7 mouse cellular contexts compared by ENCODE assay signal in the genomic region with DNA sequence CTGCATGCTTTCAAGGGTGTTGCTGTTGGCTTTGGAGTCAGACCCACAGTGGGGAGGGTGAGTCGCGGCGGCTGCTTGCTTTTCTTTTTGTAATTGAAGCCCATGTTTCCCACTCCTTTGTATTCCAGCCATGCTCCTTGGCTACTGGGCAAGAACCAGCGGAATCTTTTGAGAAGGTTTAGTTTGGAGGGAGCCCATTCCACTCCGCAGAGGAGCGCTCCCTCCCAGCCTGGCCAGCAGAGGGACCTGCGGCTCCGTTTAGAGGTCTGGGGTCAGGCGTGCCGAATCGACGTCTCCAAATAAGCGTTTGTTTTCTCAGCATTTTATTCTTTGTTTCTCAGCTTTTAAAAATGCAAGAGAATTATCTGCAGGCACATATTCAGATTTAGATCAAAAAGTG.
A peak's percentile ranks its signal among the peaks of the same experiment; 100 is the strongest.
DNase-seq lines count a peak whose midpoint lies in the region; ATAC-seq and TF ChIP-seq lines count a peak whose summit lies in the region.

No protein-coding gene starts in this region.

- intact Hi-C loops in left cerebral cortex, postnatal 36 days (cut with DNase I) = loop anchor here (2.0 to 10.0 kb wide), 4 partner anchors 169 to 679 kb away; partner anchors contain the start of gene Pou4f2

- peaks cover 3% of the 10 kb centered on the region for H3K27me3 ChIP-seq in forebrain, postnatal 0 days (ENCODE audit: insufficient read depth, low read length)
- no peaks in the 10 kb centered on the region for H3K27me3 ChIP-seq in hindbrain, postnatal 0 days (ENCODE audit: insufficient read depth, low read length)
- H3K27me3 ChIP-seq in midbrain, embryonic 10.5 days (ENCODE audit: low read depth, poor library complexity, severe bottlenecking) = peaks cover 41% of the 10 kb centered on the region
- peaks cover 5% of the 10 kb centered on the region for H3K27me3 ChIP-seq in stomach, embryonic 15.5 days (replicated peaks)

- 2% methylated on average over 13 of the region's 13 CpGs for WGBS in forebrain, postnatal 0 days
- WGBS in hindbrain, postnatal 0 days = 2% methylated on average over 13 of the region's 13 CpGs
- WGBS in midbrain, embryonic 10.5 days = 5% methylated on average over 13 of the region's 13 CpGs
- WGBS in stomach, embryonic 15.5 days = 7% methylated on average over 13 of the region's 13 CpGs

- ATAC-seq in forebrain, postnatal 0 days = peak; percentile 88
- peak; percentile 93 for ATAC-seq in hindbrain, postnatal 0 days
- ATAC-seq in stomach, embryonic 15.5 days (ENCODE audit: insufficient read depth, low FRiP score, low read depth) = no peak

- H3K4me3 ChIP-seq in forebrain, postnatal 0 days (ENCODE audit: low read depth, low read length) = peak overlapping the region; percentile 24
- peak overlapping the region; percentile 28 for H3K4me3 ChIP-seq in hindbrain, postnatal 0 days (ENCODE audit: low read length)
- H3K4me3 ChIP-seq in midbrain, embryonic 10.5 days = peak overlapping the region; percentile 46
- peak overlapping the region; percentile 14; the same call in 1 of the 2 replicates for H3K4me3 ChIP-seq in stomach, embryonic 15.5 days (replicated peaks)

- peak overlapping the region; percentile 46 for H3K4me2 ChIP-seq in forebrain, postnatal 0 days (ENCODE audit: low read depth)
- peak overlapping the region; percentile 66 for H3K4me2 ChIP-seq in hindbrain, postnatal 0 days (ENCODE audit: low read depth, low read length)
- H3K4me2 ChIP-seq in stomach, embryonic 15.5 days = peak overlapping the region; percentile 49

- peak; percentile 75 for TF ChIP-seq CTCF in forebrain, postnatal 0 days (IDR thresholded peaks at IDR 0.05; ENCODE audit: low read depth)
- TF ChIP-seq CTCF in hindbrain, postnatal 0 days (IDR thresholded peaks at IDR 0.05; ENCODE audit: low read depth) = peak; percentile 81

- no peak overlapping the region for H3K9ac ChIP-seq in forebrain, postnatal 0 days
- H3K9ac ChIP-seq in hindbrain, postnatal 0 days (replicated peaks; ENCODE audit: low read length) = peak overlapping the region; percentile 44
- no peak overlapping the region for H3K9ac ChIP-seq in stomach, embryonic 15.5 days

- H3K4me1 ChIP-seq in forebrain, postnatal 0 days (ENCODE audit: insufficient read depth) = no peaks in the 10 kb centered on the region
- H3K4me1 ChIP-seq in hindbrain, postnatal 0 days (ENCODE audit: insufficient read depth, low read length) = 0 out of 2 replicates have a peak, but pooled peaks cover 5% of the 10 kb centered on the region
- H3K4me1 ChIP-seq in midbrain, embryonic 10.5 days = peaks cover 9% of the 10 kb centered on the region; the same call in 1 of the 2 replicates
- H3K4me1 ChIP-seq in stomach, embryonic 15.5 days = no peaks in the 10 kb centered on the region

- no peak overlapping the region for H3K27ac ChIP-seq in forebrain, postnatal 0 days (ENCODE audit: low read depth, low read length)
- no peak overlapping the region for H3K27ac ChIP-seq in hindbrain, postnatal 0 days
- H3K27ac ChIP-seq in midbrain, embryonic 10.5 days (replicated peaks) = no peak overlapping the region
- H3K27ac ChIP-seq in stomach, embryonic 15.5 days = no peak overlapping the region

- H3K36me3 ChIP-seq in forebrain, postnatal 0 days (ENCODE audit: insufficient read depth) = no peaks in the 10 kb centered on the region
- H3K36me3 ChIP-seq in hindbrain, postnatal 0 days (ENCODE audit: insufficient read depth, low read length) = no peaks in the 10 kb centered on the region
- H3K36me3 ChIP-seq in midbrain, embryonic 10.5 days = no peaks in the 10 kb centered on the region
- no peaks in the 10 kb centered on the region for H3K36me3 ChIP-seq in stomach, embryonic 15.5 days

- no peaks in the 10 kb centered on the region for H3K9me3 ChIP-seq in forebrain, postnatal 0 days (ENCODE audit: low read length)
- H3K9me3 ChIP-seq in hindbrain, postnatal 0 days (ENCODE audit: low read length) = no peaks in the 10 kb centered on the region
- H3K9me3 ChIP-seq in midbrain, embryonic 10.5 days (replicated peaks) = no peaks in the 10 kb centered on the region
- no peaks in the 10 kb centered on the region for H3K9me3 ChIP-seq in stomach, embryonic 15.5 days

- DNase-seq in R1 (ENCODE audit: low read depth, low spot score) = peak; percentile 70
- DNase-seq in cerebellum, adult 18-20 months = peak; percentile 27 to 37
- peak; percentile 63 for DNase-seq in forebrain, postnatal 0 days
- DNase-seq in hindbrain, postnatal 0 days (ENCODE audit: low spot score) = peak; percentile 86
- DNase-seq in left cerebral cortex, postnatal 36 days (ENCODE audit: low spot score in 2 of 2) = peak; percentile 13 to 14
- peak; percentile 70 for DNase-seq in midbrain, embryonic 10.5 days (ENCODE audit: low spot score)

Comparison
In these comparisons a context has a peak if more than half of its experiments do, and no peak if none do; other contexts are left out.
1. DNase-seq: peak in every context shown above with its lines; median percentile 86 in hindbrain, postnatal 0 days; 70 in R1; 70 in midbrain, embryonic 10.5 days; 63 in forebrain, postnatal 0 days; 32 in cerebellum, adult 18-20 months; 14 in left cerebral cortex, postnatal 36 days.